Mouse (Mus musculus) forelimb bud, embryonic 11.5 days (tissue): ENCODE results near the gene Slc22a21.
A peak's percentile ranks its signal among the peaks of the same experiment; 100 is the strongest.
"Not testable (repeated sequence)": the region's sequence is repeated elsewhere in the genome, so short reads cannot be mapped to it uniquely, and the experiment has no call there.

Experiments used
- DNase-seq: peaks from one replicate; pipeline ENCODE4 v3.0.0-alpha.2; 2012; ENCODE audit warnings: low read depth, low spot score

Slc22a21 gene

DNA sequence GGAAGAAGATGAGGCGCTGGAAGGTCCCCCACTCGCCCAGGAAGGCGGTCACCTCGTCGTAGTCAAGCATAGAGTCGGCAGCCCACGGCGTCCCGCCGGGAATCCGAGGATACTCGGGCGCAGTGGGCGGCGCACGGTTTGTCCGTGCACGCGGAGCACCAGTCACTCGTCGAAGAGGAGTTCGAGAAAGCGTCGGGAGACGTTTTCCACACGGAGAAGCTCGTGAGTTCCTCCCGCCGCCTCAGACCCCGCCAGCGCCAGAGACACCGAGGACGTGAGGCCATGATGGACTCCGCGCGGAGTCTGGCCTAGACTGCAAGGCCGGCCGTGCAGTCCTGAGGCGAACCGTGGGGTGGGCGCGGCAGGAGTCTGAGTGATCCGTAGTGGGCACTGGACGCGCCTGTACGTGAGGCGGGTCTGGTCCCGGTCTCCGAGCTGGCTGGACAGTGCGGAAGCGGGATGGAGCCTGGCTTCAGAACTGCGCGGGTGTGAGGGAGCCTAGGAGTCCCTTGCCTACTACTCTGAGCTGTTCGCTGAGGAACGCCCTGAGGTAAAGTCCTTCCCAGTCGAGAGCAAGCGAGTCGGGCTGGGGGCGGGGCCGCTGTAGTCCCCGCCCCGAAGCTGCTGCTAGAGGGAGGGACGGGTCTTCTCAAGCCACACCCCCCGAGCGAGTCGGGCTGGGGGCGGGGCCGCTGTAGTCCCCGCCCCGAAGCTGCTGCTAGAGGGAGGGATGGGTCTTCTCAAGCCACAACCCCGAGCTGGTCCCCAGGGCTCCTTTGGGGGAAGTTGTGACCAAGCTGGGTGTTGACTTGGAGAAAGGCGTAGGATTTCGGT lies at the start of gene Slc22a21:
TSS of gene Slc22a21 (minus strand) at position 545 of the 834 bp plus-strand sequence.
- peak; percentile 82 for DNase-seq

- DNase-seq = no peak
Measured at GRCm38 (mm10) chr11:54028997-54029396, 48.9 kb upstream of the Slc22a21 start.

- DNase-seq = peak; percentile 59
Measured at GRCm38 (mm10) chr11:54028044-54028951, 48.2 kb upstream of the Slc22a21 start, which contains the start of gene Slc22a4. Gene Slc22a4, minus strand, starts transcription at chr11:54028090.

- no peak for DNase-seq
Measured at GRCm38 (mm10) chr11:54027131-54028043, 47.3 kb upstream of the Slc22a21 start.

- DNase-seq = no peak
Measured at GRCm38 (mm10) chr11:54026491-54027041, 46.4 kb upstream of the Slc22a21 start.

DNA sequence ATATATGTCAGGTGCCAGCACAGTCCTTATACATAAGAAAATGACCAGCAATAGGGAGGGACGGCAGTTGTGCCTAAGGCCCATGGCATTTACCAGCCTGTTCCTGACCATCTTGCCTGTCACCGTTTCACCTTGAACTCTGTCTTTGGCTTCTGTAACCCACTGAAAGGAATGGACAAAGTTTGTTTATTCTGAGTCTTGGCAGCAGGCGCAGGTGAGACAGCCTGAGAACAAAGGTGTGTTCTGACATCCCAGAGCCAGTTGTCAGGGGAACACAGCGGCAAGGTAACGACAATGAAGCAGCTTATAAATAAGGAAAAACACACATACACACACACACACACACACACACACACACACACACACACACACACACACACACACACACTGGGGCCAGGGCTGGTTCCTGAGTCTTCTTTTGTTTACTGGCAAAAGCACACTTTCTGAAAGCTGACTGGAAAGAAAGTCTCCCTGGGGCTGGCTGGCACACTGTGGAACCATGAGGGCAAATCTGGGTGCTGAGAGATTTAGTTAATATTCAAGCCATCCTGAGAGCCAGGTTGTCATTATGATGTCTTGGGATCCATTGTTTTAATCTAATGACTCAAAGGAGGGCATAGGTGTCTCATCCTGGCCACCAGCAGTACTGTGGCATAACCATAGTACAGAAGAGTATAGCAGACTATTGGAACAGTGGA lies 41.4 kb upstream of the Slc22a21 start:
- no peak for DNase-seq

DNA sequence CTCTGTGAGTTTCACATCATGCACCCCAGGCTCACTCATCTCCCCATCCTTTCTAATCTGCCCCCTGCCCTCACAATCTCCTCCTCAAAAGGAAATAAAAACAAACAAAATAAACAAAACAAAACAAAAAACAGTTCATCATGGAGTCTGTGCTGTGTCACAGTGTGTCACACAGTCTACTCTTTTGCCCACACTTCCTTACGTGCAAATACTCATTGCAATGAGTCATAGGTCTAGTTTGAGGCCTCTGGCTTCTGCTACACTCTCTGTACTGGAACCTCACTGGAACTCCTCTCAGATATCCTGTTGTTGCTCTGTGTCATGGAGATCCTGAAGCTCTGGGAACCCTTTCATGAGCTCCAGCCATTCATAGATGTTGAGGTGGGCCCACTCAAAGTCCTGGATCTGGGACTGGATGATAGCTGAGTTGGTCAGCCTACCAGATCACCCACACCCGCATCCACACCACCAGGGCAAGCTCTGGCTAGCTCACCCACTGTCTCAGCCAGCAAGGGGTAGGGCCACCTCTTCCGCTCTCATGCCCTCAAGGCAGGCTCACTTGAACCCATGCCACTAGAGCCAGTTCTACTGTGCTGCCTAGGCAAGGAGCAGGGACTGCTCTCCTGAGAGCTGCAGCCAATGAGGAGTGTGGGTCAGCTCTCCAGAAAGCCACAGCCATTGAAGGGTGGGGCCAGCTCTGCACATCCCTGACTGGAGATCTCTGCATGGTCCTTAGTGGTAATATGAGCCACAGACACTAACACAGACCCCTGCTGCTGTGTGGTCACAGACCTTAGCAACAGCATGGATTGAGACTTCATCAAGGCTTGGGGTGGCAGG lies 39.0 kb upstream of the Slc22a21 start:
- no peak for DNase-seq

GRCm38 (mm10) chr11:54017596-54017995 lies 37.5 kb upstream of the Slc22a21 start:
- no peak for DNase-seq

DNA sequence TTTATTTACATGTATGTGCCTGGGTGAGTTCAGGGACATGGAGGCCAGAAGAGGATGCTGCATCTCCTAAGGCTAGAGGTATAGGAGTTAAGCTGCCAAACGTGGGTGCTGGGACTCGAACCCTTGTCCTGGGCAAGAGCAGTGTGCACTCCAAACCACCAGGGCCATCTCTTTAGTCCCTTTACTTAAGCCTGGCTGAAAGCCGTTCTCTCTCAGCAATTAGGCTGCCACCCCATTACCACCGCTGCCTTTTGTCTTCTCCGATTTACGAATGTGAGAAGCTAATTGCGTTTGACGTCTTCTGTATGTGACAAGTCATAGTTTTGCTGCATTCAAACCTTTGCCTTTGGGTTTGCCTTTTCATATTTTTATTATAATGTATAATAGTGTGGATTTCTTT lies 35.9 kb upstream of the Slc22a21 start:
- no peak for DNase-seq

DNA sequence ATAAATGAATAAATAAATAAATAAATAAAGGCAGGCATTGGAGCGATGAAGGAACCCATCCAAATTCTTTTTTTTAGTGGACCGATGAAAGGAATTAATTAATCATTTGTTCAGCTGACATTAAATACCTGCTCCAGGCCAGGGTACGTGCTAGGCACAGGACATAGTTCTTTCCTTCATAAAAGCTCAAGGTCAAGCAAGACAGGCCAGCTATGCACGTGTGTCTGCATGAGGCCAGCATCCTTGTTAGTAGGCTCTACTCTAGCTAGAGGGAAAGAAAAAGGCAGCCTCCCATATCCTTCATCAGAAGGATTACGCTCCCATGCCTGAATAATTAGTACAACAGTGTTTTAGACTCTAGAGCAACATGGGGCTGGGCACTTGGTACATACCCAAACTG lies 32.8 kb upstream of the Slc22a21 start:
- DNase-seq = no peak

DNA sequence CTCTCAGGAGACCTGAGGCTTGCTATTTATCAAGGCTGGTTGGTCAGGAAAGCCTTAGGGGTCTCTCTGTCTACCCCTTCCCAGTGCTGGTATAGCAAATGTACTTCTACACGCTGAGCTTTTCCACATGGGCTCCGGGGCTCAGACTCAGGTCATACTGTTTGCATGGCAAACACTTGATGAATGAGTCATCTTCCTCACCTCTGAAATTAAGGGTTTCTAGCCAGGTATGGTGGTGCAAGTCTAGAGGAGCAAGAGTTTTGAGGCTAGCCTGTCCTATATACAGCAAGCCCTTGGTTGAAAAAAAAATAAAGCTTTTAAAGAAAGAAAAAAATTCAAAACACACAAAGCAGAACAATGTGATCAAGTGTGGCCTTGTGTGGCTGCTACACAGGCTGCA lies 31.1 kb upstream of the Slc22a21 start:
- no peak for DNase-seq

DNA sequence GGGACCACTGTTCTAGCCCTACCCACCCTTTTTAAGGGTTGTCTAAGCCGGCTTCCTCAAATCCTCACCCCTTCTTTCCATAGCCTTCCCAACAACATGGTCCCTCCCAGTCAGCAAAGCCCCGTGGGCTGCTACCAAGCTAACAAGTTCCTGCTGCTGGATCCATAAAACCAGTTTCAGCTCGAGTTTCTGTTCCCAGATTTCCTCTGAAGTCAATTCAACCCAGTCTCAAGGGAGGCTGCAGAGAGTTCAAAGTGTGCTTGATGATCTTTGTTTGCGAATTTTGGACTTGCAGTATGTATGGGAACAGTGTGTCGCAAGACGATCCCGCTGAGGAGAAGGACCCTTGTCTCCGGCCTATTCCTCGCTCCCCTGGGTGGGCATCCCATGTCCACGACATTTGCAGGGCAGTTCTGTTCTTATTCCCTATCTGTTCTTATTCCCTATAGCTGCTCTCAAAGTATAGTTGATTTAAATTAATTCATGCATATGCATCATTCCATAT lies 28.3 kb upstream of the Slc22a21 start:
- DNase-seq = peak; percentile 27

DNA sequence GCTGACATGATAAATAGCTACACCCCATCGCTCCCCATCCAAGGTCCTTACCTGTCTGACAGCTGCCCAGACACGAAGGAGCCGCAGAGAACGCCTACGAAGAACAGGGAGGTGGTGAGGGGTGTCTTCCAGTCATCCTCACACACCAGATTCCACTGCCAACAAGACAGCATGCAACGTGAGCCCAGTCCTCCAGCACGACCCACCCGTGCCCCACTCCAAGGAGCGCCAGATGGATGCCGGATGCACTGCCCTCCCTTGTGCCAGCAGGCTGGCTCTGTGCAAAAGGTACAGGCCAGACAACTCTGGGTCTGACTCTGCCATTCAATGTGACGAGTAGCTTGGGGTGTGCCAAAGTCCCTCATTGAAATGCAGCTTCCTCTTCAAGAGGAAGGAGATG lies 27.6 kb upstream of the Slc22a21 start:
- DNase-seq = no peak

DNA sequence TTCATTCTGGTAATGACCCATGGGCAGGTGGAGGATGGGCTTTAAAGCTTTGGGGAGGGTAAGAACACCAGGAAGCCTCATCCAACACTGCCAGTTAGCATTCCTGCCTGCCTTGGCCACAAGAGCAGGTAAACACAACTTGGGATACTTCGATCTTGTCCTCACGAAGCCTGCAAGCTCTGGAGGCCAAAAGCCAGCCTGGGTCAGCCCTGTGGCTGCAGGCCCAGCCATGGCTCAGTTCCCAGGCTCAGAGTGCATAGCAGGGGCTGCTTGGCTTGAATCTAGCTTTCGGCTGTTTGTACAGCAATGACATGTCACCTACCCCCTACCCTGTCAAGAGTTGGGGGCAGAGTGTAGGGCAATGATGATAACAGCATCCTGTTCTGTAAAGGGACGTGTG lies 26.8 kb upstream of the Slc22a21 start:
- DNase-seq = no peak

DNA sequence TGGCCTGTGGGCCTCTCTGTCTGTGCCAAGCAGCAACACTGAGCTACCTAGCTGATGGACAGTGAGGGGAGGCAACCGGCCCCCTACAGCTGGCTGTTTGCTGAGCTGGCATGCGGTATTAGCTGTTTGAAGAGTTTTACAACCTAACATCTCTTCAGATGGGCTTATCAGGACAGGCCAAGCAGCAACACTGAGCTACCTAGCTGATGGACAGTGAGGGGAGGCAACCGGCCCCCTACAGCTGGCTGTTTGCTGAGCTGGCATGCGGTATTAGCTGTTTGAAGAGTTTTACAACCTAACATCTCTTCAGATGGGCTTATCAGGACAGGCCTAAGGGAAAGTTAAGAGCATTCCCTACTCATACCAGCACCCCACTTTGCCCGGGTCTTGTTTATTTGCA lies 26.2 kb upstream of the Slc22a21 start:
- not testable (repeated sequence) for DNase-seq

- no peak for DNase-seq
Measured at GRCm38 (mm10) chr11:54004734-54005133, 24.6 kb upstream of the Slc22a21 start.

DNA sequence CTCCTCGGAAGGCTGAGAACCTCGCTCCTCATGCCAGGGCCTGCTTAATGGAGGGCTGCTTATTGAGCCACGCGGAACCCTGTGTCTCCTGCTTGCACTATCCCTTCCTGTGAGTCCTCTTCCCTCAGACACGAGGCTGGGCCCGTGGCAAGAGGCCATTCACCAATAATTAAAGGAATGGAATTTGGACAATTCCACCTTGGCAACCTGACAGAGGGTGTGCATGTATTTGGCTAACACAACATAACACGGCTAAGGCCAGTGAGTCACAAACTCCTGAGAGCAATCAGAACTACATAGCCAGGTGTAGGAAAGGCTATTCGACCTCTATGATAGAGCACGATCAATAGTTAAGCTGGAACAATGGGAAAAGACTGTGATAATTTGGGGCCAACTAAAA lies 24.1 kb upstream of the Slc22a21 start:
- no peak for DNase-seq

GRCm38 (mm10) chr11:54002761-54003717 lies 22.9 kb upstream of the Slc22a21 start:
- DNase-seq = peak; percentile 81
